Mouse (Mus musculus) monocyte, adult 2 months (primary cell): ENCODE measurements at regions not wholly inside any gene's neighbourhood (a gene's known extent, or its start where the extent isn't known, plus 50 kb on each side); places are given as distances from the start of the nearest gene placed in this dataset.

ENCODE experiments used
- DNase-seq, 2 experiments: peaks; one replicate each; pipeline ENCODE4 v3.0.0; 2022; ENCODE audit warnings: low spot score in 2 of 2, low read depth in 1 of 2

DNA sequence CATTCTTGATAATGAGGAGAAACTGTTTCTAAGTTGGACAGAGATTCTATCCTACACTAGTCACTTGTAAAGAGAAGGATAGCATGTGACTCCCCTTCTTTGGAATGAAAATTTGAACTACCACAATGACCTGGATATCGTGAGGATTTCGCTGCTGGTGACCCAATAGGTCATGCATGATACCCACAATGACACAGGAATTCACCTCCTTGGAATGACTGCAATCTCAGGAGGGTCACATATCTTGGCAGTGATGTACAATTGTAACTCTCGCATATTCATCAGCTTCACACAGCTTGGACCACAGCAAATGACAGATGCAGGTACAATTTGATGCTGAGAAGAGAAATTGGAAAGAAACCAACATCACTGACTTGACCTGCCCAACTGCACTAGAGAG, 210.9 kb upstream of the Cd180 start:
- no peak for DNase-seq

DNA sequence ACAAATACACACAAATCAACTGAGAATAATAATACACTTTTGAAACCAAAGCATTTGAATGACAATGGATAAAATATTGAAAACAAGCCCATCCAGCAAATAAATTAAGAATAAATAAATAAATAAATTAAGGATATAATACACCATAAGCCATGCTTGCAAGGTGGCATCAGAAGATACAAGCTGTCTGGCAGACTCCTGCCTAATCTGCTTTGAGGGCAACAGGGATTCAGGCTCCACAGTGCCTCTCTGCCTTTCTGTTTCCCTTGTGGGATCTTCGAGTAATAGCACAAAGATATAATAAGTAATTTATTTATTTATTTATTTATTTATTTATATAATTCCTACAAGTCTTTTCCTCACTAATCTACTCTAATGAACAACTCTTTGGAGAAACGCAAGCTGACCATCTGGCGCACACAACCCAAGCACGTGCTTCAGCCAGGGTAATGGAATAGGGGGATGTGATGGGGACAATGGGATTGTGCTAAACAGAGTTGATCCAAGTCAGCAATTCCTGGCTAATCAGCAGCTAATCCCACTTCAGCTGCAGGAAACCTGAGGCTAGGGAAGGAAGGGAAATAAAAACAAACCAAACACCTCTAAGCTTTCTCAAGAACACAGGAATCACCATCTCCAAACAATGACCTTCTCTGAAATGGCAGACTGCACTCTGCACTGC, 205.8 kb upstream of the Cd180 start:
- no peak for DNase-seq

DNA sequence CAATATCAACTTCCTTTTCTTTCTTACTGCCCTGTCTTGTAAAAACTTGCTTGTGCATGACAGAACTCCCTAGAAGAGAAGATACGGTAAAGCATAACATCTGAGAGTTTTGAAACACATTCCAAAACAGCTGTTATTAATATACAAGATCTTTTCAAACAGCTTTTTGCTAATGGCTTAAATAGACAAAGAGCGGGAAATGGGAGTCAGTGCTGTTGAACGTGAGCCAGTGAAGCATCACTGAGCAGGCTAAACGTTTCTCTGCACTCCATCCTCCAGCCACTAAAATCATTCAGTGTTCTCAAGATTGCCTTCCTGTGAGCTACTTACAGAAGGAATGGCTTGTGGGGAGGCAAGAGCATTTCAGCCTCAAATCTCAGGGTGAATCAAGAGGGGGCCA, 202.0 kb upstream of the Cd180 start:
- no peak for DNase-seq

DNA sequence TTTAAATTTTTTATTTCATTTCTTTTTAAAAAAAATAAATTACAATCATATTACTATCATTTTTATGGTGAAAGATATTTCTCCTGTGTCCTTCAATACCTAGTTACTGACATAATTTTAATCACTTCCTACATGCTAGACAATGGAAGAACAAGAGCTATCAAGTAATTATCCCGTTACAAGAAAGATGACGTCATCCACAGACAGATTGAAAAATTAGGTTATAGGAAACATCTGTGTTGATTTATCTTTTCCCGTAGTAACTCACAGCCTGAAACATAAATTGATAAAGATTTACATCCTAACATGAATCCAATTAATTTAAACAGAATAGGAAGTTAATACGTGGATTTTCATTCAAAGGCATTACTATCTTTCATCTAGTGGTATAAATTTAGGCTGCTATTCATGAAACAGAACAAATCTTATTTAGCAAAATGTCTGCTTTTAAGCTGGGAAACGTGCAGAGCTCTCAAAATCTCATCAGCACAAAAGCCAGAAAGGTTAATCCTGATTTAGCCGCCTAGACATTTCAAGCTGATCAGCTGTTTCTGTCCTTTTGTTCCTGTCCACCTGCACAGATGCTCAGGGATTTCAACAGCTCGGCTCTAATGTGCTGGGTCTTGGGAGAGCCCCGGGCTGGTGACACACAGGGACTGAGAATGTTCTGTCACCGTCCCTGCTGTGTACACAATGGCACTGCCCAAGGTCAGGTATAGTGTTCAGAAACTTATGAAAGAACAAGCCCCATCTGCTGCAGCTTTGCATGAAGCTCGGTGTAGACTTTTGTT, 189.0 kb upstream of the Cd180 start:
- DNase-seq: no peak

DNA sequence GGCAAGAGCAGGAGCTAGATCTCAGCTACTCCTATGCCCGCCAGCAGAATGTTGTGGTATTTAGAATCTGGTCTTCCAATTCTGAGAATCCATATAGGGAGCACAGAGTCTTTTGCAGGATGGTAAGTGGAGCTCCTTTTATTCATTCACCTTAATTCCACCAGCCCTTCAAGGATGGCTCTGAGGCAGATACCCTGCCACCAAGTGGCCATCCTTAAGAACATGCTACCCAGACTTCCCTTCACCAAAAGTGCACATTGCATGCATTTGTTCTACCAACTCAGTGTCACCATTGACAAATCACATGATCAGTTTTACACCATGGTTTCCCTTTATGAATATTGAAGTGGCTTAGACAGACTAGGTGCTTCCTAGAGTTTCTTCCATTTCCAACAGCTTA, 186.1 kb upstream of the Cd180 start:
- no peak for DNase-seq

DNA sequence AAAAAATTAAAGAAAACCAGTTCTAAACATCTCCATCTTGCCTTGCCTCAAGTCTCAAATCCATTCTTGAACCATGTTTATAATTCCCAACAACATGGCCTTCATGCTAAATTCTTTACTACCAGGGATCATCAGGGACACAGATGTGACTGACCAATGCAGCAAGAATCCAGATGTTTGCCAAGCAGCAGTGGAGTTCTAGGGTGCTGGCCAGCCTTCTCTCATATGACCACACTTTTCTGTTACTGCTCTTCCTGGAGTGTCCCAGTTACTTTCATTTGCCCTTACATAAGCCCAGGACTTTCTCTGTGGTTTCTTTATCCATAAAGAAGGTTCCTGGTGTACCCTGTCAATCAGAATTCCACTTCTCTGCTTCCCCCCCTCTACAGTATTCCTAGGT, 185.4 kb upstream of the Cd180 start:
- no peak for DNase-seq

DNA sequence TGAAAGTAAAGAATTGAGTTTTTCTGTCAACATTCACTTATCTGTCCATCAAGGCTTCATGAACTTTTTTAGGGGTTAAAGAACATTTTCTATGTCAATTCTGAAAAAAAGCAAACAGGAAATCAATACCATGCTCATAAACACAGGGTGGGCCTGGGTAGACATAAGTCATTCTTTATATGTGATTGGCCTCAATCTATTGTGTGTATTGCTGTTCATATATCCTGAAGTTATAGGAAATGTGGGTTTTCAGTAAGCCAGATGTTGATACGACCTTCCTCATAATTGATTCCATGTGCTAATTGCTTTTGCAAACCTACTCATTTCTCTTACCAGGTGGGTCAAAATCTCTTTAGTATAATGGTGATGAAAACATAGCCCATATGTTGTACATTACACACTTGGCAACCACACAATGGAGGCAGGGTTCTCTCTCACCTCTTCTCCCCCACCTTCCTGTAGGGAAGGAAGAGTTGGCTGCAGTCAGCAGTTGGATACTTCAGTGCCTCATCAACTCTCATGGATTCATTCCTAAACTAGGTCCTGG, 182.6 kb upstream of the Cd180 start:
- no peak for DNase-seq

DNA sequence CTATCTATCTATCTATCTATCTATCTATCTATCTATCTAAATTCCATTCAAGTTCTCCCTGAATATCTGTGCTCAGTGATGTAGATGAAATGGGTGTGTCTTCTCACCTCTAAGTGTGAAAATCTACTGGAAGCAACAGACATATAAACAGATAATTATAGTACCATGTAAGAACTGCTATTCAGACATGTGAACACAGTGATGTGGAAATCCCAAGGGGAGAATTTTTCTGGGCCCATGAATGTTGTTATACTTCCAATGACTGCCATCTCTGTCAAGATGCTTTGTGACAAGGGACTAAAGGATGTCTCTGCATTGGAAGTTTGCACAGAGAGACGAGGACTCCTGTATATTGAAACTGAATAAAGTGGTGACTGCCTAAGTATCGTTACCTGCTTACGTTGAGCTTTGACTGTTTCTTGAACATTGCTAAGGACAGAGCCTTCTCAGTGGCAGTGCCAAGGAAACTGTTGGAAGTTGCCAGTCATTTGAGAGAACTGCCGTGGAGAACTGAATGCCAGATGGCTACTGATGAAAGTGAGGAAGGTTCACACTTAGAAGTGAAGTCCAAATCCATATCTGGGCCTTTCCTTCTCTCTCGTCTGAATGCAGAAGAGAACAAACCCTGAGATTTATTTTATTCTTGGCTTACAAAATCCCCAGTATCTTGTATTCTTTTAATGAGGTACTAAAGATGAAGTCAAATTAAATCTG, 175.0 kb upstream of the Cd180 start:
- no peak for DNase-seq

DNA sequence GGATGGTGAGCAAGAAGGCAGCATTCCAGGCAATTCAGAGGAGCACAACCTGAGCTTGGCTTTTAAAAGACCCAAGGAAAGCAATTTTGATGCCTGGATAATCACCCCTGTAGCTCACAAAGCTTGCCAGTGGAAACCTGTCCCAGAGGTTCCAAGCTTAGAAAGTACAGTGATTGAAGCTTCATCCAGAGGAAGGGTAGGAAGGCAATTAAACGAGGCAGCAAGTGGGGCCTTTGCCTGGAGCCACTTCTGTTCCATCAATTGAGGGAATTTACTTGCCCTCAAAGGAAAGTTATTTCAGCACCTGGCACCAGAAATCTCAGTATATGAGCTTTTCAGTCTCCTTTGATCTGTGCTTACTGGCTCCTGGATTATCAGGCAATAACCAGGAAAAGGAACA, 171.9 kb upstream of the Cd180 start:
- DNase-seq: no peak

DNA sequence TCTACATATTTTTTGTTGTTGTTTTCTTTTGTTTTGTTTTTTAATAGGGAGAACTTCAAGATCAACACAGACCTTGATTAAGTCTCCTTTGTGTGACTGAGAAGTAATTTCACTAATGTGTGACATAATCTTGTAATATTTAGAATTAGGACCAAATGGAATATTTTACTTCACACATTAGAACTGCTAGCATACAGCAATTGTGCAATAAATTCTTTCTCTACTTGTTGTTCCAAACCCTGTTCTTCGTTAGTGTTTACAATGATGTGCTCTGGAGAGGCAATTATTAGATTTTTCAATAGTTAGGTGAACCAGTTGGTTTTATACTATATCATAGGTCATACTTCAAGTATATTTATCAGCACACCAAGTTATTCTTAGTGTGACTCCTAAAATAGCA, 171.3 kb upstream of the Cd180 start:
- DNase-seq: no peak

DNA sequence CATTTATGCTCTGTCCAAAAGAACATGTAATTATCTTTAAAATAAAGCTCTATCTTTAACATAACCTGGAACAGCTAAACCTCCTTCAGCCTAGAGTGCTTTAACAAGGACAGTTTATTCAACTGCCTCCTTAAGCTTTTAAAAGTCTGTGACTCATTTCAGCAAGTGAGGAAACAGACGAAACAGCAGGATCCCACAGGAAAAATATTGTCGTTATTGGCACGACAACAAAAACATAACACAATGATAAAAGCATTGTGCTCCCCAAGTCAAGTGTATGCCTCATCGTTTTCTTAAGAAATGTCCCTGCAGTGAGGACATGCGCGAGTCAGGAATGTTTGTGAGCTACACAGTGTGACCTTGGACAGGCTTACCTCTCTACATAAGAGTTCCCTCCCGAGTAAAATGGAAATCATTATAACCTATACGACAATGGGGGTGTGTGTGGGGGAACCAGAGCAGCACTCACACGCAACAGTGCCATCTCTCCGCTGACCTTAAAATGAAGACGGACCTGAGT, 166.7 kb upstream of the Cd180 start:
- no peak for DNase-seq

DNA sequence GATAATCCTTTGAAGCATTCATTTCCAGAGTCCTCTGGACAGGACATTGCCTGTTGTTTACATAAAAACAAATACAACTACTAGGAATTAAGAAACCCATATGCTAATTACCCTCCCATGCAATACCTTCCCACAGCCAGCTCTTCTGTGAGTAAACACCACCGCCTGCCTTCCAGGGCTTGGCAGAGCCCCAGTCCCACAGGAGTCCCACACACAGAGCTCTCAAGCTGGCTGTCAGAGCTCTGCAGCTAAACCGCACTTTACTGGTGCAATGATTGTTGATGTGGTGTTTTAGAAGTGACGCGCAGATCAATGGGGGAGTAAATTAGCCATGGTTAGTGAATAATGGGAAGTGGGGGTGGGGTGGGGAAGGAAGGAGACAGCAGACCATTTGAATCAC, 159.6 kb upstream of the Cd180 start:
- no peak for DNase-seq

DNA sequence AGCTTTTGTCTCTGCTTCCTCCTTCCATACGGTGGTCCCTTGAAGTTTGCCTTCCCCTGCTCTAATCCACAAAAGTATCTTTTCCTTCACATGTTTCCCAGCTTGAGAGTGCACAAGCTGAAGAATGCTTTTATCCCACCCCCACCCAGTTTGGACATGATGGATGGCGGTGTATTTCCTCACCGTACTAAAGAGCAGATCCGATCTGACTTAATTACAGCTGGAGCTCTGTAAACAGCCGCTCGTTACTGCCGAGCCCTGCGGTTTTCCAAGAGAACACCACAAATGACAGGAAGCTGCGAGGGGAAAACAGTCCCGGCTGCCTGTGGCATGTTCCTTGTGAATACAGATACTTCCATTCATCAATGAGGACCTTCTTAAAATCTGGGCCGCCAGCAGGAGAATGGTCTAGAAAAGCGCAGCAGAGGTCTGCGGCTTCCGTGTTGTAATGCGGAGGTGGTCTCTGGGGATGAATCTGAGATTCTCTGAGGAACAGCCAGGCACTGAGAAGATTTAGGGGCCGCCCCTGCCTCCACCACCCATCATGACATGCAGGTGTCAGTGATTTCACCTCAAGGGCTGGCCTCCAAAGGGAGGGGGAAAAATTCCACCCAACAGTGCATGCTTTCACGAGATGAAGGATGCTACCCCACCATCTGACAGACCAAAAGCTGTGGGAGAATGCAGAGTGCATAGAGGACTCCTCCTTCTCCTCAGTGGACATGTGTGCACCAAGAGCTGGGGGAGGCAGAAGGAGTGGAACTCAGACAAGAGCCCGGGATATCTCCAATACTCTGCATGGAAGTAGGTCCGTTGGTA, 155.7 kb upstream of the Cd180 start:
- no peak for DNase-seq

DNA sequence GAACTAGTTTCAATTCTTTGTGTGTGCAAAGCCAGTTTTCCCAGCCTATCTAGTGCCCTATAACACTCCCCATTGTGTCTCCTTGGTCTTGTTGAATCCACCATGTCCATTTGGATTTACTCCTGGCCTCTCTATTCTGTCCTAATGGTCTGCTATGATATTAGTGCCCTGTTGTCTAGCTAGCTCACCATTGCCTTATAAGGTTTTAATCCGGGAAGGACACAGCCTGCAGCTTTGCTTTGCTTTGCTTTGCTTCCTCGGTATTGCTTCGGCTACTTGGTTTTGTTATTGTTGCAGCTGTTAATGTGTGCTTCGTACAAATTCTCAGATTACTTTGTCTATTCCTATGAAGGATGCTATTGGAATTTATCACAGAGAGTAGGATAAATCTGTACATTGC, 152.9 kb upstream of the Cd180 start:
- no peak for DNase-seq

DNA sequence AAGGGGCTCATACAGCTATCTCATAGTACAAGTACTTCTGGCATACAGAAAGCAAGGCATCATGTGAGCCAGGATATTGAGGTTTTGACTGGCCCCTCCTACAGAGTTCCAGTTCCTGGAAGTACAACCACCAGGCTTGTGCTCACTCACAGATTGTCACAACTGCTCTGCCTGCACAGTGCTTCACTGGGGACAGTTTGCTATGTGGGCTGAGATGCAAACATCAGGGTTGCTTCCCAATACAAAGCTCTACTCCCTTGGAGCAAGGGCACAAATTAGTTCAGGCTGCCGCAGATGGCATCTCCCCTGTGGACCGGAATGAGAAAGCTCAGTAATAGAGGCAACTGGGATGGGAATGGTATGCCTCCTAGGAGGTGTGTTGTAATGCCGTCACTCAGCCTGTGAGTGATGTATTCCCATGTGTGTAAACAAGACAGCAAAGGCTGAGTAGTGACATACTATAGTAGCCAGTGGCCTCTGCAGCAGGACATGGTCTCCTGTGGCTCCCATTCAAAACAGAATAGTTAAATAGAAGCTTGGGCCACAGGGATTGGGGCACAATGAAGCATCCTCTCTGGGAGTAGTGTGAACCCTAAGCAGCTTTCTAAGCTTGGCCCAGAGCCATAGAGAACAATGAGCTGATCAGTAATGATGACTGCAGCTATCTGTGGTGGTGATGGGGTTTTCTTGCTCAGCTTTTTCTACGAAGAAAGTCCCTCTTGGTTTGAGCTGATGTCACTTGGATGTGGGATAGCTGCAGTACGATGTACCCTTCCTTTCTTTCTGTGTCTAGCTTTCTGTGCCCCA, 148.8 kb upstream of the Cd180 start:
- DNase-seq: no peak

DNA sequence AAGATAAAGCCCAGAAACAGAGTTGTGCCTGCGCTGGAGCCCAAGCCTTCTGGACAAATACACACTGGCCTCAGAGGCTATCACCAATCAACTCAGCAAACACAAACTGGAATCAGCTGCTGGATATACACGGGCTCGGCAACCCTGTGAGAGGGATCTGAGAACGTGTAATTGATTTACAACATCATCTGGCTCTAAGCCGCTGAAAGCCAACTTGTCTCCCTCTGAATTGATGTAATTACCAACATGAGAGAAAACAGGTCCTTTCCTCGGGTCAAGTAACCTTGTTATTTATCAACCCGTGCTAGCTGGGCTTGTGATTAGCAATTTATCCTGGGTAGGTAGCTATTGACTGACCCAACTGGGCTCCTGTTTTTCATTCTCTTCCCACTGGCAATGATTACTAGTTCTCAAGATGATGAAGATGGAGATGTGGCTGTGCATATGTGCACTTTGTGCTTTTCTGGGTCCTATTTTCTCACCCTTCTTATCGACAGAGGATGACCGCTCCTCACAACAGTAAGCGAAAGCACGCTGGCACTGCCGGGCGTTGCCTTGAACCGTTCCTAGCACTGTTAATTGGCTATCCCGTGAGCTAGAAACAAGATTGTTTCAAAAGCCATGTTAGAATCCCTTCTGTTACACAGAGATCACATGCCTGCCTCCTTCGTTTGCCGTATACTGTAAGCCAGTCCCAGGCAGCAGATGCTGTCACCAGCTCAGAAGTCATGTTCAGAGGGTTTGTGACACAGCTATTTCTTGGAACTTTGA, 147.3 kb upstream of the Cd180 start:
- DNase-seq: no peak

DNA sequence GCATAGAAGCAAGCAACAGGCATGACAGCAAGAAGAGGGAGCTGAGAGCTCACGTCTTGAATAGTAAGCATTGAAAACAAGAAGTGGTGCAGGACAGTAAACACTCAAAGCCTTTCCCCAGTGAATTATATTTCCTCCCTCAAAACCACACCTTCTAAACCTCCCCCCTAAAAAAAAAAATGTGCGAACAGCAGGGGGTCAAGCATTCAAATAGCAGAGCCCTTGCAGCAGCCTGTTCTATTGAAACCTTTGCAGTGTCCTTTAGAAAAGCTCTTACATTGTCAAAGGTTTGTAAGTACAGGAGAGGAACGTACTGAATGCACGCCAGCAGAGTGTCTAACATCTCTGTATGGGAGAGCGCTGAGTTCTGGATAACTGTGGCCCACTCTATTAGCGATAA, 145.1 kb upstream of the Cd180 start:
- no peak for DNase-seq

DNA sequence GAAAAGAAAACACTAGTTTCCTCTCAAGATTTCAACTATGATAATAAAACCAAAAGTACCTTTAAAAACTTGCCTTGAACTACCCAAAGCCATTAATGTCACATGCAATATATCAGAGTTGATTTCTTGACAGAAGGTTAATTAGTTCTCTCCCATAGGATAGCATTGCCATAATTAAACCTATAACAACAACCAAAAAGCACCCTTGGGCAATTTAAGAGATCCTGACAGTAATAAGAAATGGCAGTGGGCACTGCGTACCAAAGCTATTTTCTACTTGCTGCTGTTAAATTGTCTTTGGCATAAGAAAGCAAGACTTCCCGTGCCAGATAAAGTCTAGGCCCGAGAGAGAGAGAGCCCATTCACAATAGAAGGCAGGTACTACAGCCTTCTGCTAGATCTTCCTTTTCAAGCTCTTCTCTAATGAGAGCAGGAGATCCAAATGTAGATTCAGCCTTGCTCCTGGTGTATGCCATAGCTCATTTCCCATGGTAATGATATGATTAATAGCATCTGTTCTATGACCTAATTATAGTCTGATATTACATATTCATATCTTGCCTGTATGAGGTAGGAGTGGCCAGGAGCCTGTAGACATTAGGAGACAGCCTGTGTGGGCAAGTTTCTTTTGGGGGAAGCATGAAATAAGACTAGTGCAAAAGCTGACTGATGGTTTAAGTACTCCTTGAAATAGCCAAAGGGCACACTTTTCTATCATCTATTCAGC, 126.3 kb upstream of the Cd180 start:
- DNase-seq: no peak

DNA sequence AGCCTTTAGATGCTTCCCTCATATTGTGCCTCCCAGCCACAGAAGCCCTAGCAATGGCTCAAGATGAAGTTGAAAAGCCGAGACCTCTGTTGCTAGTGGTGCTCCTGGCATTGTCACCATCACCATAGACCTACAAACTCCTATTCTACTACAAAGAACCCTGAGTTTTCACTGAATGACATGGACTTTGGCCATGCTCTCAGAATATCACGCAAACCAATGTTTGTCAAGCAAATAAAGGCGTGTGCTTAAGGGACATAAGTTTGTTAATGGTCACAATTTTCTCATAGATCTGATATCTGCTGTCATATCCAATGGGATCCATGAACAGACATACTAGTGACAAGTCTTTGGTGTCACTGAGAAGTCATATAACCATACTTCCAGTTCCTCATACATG, 123.8 kb upstream of the Cd180 start:
- no peak for DNase-seq
